Mouse (Mus musculus) E14TG2a.4 (cell line): ENCODE measurements around the gene Klhl10.

Experiments used
- CTCF ChIP-seq: conservative IDR thresholded peaks from 2 replicates; pipeline ENCODE4 v1.5.1; 2014; ENCODE audit warnings: low read length
- NANOG ChIP-seq: IDR thresholded peaks from 2 replicates; pipeline ENCODE4 v1.6.1; 2014; ENCODE audit warnings: borderline replicate concordance, low read length, mixed read lengths

- TF ChIP-seq CTCF (peak; percentile 93), NANOG (peak; percentile 18; the same call in 1 of the 2 replicates)
Observed at GRCm38 (mm10) chr11:100425851-100426250, 15.9 kb upstream of the Klhl10 start.
